Mouse (Mus musculus) adrenal gland, postnatal 10 days (tissue): Measurements from ENCODE around the gene Ift80. TPM values are rescaled to one million over a fixed set of nuclear protein-coding genes. Genes with fewer than 3 reads are reported as not detected.
"Not testable (repeated sequence)": the region's sequence is repeated elsewhere in the genome, so short reads cannot be mapped to it uniquely, and the experiment has no call there.

ENCODE experiments used
- DNase-seq: peaks from one replicate; pipeline ENCODE4 v3.0.0; 2021; ENCODE audit warnings: mixed read lengths
- total RNA-seq, 2 experiments: library from RNA; stranded (reverse); gene quantifications; 2 replicates each; pipeline ENCODE4 v1.2.3; 2021

Ift80 gene
- total RNA-seq, 2 experiments from 2014 or later: 15.5 to 15.9 TPM

GRCm38 (mm10) chr3:68986550-68986949 lies 17.8 kb downstream of the Ift80 start:
- no peak for DNase-seq

GRCm38 (mm10) chr3:68980898-68981297 lies 23.5 kb downstream of the Ift80 start:
- peak; percentile 8 for DNase-seq

GRCm38 (mm10) chr3:68979187-68979586 lies 25.2 kb downstream of the Ift80 start:
- no peak for DNase-seq

GRCm38 (mm10) chr3:68977696-68978095 lies 26.7 kb downstream of the Ift80 start:
- DNase-seq: no peak

- DNase-seq: no peak
Observed at GRCm38 (mm10) chr3:68975533-68976490, 28.6 kb downstream of the Ift80 start.

GRCm38 (mm10) chr3:68974639-68975532 lies 29.5 kb downstream of the Ift80 start:
- DNase-seq: no peak

- no peak for DNase-seq
Observed at GRCm38 (mm10) chr3:68973574-68973973, 30.8 kb downstream of the Ift80 start.

GRCm38 (mm10) chr3:68969091-68969590 lies 35.2 kb downstream of the Ift80 start:
- DNase-seq: no peak

GRCm38 (mm10) chr3:68967404-68967803 lies 37.0 kb downstream of the Ift80 start:
- no peak for DNase-seq

- DNase-seq: no peak
Observed at GRCm38 (mm10) chr3:68966527-68967285, 37.7 kb downstream of the Ift80 start.

- peak; percentile 38 for DNase-seq
Observed at GRCm38 (mm10) chr3:68964682-68965081, 39.7 kb downstream of the Ift80 start.

- DNase-seq: no peak
Observed at GRCm38 (mm10) chr3:68957413-68957812, 47.0 kb downstream of the Ift80 start.

GRCm38 (mm10) chr3:68956454-68956853 lies 47.9 kb downstream of the Ift80 start:
- DNase-seq: no peak

- DNase-seq: peak; percentile 24
Observed at GRCm38 (mm10) chr3:68954487-68954886, 49.9 kb downstream of the Ift80 start.

GRCm38 (mm10) chr3:68952707-68953106 lies 51.7 kb downstream of the Ift80 start:
- DNase-seq: no peak

- DNase-seq: not testable (repeated sequence)
Observed at GRCm38 (mm10) chr3:68951971-68952370, 52.4 kb downstream of the Ift80 start.

GRCm38 (mm10) chr3:68949381-68949780 lies 55.0 kb downstream of the Ift80 start:
- no peak for DNase-seq

GRCm38 (mm10) chr3:68948918-68949317 lies 55.5 kb downstream of the Ift80 start:
- no peak for DNase-seq

- DNase-seq: no peak
Observed at GRCm38 (mm10) chr3:68941867-68942266, 62.5 kb downstream of the Ift80 start.

- no peak for DNase-seq
Observed at GRCm38 (mm10) chr3:68940311-68940710, 64.1 kb downstream of the Ift80 start.

- no peak for DNase-seq
Observed at GRCm38 (mm10) chr3:68939312-68939711, 65.1 kb downstream of the Ift80 start.

- DNase-seq: no peak
Observed at GRCm38 (mm10) chr3:68936709-68937108, 67.7 kb downstream of the Ift80 start.
